Mouse (Mus musculus) A20 (cell line): ENCODE measurements around the gene Calm5.
"Not testable (repeated sequence)": the region's sequence is repeated elsewhere in the genome, so short reads cannot be mapped to it uniquely, and the experiment has no call there.

Experiments
- DNase-seq: peaks from one replicate; pipeline ENCODE4 v3.0.0-alpha.2; 2011; ENCODE audit warnings: low read depth, low spot score

Calm5 gene

DNA sequence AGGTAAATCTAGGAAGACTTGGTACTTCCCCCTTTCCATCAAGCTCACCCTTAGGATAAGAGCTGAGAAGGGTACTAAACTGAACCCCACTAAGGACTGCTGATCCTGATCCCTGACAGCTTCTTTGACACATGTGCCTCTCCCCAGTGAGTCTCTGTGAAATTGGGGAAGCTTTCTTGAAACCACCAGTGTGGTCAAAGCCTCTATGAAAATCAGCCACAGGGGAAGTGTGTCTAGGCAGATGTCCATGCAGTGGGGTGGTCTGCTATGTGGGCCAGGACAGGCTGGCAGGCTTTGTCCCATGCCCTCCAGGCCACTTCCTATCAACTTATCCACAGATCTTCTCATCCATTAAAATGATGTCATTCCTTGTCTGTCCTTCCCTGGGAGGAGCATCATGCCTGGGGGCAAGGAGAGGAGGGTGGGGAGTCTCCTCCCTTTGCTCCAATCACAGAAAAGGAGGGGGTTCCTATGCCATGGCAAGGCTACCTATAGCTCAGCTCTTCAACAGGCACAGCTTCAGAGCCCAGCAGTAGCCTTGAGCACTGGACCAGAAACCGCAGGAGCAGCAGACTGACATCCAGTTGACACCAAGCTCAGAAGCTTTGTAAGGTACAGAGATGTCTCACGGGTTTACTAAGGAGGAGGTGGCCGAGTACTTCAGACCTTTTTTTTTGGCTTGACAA is at the start of gene Calm5:
Gene Calm5, plus strand, starts transcription at position 526 of the 686 bp plus-strand sequence.
- DNase-seq = not testable (repeated sequence)

DNA sequence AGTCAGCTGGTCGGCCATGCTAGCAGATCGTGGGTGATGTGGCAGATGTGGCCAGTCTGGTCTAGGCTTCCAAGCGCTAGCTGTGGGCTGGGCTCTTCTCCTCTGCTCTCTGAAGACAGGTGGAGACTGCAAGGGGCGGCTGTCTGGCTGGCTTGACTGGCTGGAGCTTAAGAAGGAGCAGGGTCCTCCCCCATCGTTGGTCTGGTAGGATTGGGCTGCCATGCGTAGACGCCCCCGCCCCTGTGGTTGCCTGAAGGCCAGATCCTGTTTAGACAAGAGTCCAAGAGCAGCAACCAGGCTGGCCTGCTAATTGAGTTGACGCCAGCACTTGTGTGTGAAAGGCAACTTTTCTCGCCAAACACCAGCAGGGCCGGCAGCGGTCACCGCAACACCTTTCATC is 49.8 kb upstream of the Calm5 start, which contains the start of gene Calml3:
Gene Calml3, minus strand, starts transcription at position 131 of the 400 bp plus-strand sequence.
- no peak for DNase-seq

DNA sequence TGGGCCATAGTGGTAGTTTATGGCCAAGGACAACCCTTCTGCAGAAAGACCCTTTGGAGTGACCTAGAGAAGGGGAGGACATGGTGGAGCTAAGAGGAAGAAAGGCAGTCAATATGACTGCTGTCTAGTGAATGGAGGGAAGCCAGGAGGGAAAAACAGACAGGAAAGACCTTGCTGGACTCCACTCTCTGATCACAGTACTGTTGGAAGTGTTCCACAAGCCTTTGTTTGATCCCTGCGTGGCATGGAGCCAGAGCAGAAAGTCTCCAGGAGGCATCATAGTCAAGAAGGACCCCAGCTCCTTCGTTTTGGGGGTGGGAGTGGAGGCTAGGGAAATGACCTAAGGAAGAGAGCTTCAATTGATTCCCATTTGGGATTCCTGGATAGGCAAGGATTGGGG is 48.8 kb upstream of the Calm5 start:
- no peak for DNase-seq

DNA sequence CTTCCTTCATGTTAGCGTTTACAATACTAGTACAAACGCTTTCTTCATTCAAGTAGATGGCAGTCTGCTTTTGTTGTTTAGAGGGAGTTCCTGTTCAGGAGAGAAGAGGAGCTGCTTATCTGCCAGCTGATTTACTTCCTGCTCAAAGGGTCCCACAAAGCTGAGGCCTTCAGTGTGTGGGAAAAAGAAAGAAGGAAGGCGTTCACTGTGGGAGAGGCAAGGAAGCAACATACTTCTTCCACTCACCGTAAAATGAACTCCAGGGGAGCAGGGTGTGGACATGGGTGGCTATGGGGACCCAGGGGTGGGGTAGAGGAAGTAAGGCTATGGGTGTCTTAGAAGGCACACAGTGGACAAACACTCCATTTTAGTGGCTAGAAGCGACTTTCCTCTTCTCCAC is 48.3 kb upstream of the Calm5 start:
- no peak for DNase-seq

DNA sequence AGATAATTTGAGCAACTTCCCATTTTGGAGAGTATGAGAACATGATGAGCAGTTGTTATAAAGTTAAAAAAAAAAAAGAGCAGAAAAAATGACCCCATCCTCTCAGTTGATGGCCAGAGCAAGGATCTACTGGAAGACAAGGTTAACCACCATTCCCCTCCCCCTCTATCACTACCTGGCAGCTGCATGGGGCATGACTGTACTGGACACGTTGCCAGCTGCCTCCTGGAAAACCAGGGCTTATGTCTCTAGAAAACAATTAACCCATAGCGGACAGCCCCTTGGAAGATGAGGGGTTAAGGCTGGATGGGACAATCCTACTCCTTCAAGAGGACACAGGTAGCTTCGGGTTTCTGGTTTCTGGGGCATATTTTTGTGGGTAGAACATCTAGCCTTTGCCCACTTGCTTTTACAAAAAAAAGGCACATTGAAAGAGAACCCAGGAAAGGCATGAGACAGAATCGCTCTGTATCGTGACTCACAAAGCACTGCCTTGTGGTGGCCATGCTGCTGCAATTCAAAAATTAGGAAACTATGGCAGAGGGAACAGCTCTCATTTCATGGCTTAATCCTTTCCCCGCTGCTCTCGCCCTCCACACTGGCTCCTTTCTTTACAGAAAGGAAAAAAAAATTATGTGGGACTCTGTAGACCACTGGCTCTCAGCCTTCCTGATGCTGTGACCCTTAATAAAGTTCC is 46.7 kb upstream of the Calm5 start:
- no peak for DNase-seq

DNA sequence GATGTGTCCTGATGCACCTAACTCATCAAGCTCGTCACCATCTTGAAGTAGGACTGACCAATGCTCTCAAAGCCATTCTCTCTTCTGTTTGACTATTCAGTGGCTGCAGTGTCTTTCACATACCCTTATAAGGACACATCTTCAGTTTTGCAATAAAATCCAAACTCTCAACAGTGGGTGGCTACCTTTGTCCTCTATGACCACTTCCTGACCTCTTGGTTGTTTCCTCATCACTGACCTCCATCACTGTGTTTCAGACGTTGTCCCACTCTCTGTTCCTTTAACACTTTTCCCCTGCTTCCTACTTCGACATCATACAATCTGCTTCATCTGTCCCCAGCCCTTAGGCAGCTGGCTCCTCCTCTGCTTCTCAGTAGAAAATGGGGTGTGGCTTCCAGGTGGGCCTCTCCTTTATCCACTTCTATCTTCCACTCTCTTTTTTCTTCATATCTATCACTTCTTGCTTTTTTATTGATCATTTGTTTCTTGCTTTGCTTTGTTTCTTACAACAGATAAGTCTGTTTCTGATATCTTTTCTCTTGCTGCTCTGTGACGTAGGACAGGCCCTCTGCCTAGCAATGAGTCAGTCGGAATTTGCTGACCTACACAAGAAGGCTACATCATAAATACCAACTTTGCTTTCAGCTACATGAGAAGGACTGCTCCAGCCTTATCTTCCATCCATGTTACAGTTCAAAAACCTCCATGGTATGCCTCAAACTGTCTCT is 35.8 kb upstream of the Calm5 start:
- DNase-seq = no peak

DNA sequence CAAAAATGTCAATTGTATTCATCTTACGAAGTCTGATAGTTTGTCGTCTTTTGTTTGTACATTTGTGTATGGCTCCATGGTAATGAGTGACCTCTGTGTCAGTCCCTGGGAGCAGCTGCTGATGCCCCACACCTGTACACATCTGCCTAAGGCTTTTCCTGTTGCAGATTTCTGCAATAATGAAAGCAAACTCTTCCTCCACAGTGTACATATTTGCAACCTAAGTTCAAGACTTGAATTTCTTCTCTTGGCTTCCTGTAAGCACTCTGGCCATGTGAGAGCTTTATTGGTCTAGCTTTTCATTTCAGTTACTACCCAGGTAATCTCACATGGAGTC is 35.3 kb upstream of the Calm5 start:
- no peak for DNase-seq

DNA sequence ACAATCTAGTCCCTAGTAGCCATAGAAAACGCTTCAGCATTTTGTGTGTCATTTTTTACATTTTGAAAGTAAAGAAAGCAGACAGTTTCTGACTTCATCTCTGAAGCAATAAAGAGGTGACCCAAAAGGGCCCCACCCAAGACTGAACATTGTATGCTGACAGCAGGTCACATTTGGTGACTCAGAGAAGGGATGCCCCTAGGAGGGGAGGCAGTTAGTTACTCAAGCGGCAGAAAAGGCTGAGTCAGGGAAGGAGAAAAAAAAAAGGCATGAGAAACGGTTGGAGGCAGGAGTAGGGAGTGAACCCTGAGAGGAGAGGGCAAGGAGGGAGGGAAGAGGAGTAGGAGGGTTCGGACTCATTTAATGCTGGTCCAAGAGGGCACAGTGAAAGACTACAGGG is 31.9 kb upstream of the Calm5 start:
- DNase-seq = no peak

DNA sequence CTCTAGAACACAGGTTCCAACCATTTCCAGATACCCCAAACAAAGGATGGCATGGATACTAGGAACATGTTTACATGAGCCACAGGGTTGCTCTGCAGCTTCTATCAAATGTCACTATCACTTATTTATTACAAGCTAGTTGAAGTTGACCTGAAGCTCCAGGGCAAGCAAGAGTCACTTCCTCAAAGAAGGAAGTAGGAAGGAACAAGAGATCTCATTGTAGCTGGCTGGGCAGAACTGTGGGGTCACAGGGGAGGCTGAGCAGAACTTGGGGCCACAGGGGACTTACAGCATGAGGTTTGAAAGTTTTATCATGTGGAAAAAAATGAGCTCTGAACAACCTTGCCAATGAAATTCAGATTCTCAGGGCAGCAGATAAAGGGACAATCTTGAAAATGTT is 28.2 kb upstream of the Calm5 start:
- no peak for DNase-seq

DNA sequence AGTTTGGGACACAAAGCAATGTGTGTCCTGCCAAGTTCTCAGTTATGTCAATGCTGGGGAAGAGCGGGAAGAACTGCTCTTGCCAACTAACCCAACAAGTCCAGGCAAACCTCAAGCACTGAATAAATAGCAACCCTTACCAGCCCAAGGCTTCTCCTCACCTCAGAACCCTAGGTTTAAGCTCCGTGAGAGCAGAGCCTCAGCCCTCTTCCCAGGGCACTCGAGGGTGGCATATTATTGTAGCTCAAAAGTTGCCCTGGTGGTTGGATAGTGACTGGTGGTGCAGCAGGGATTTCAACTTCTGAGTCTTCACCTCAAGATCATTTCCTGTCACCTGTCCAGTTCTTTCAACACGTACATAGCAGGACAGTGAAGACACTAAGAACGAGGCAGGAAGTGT is 22.4 kb upstream of the Calm5 start:
- no peak for DNase-seq

DNA sequence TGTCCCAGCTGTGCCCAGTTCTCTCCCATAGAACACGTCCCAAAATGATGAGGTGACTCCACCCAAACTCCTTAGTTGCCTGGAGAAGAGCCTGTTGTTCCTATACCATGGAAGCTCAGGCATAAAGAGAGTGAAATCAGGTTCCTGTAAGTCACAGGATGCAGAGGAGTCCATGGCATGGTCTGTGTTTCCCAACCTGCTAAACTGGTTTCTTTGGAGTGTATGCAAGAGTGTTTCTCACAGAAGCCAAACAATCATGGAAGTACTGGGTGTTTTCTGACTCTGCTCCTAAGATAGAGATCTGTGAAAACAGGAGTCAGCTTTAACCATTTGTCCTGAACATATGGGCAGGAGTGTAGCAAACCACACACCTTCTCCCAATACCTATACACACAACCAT is 22.0 kb upstream of the Calm5 start:
- no peak for DNase-seq

DNA sequence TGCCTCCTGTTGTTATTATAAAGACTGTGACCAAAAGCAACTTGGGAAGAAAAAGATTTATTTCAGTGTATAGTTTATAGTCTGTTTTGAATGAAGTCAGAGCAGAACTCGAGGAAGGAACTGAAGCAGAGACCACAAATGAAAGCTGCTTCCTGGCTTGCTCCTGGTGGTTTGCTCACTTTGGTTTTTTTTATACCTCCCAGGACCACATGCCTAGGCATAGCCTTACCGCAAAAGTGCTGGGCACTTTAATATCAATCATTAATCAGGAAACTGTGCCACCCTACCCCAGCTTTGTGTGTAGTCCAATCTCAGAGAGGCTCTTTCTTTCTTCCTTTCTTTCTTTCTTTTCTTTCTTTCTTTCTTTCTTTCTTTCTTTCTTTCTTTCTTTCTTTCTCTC is 21.5 kb upstream of the Calm5 start:
- DNase-seq = no peak

DNA sequence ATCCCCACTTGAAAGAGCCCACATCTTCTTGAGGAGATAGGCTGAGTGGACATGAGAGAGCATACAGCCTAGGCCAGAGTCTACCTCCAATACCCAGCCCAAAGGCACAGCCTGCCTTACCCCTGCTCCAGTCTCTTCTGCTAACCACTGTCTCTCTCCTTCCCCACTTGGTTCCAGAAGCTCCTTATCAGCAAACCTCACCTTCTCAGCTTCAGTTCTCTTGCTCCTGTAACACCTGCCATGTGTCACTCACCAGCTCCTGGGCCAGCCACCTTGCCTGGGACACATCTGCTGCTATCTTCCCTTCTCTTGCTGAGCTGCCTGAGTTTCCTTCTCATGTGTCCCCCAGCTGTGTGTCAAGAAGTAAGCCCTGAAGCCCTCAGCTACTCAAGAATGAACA is 20.3 kb upstream of the Calm5 start:
- DNase-seq = not testable (repeated sequence)

DNA sequence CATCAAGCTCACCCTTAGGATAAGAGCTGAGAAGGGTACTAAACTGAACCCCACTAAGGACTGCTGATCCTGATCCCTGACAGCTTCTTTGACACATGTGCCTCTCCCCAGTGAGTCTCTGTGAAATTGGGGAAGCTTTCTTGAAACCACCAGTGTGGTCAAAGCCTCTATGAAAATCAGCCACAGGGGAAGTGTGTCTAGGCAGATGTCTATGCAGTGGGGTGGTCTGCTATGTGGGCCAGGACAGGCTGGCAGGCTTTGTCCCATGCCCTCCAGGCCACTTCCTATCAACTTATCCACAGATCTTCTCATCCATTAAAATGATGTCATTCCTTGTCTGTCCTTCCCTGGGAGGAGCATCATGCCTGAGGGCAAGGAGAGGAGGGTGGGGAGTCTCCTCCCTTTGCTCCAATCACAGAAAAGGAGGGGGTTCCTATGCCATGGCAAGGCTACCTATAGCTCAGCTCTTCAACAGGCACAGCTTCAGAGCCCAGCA is 16.6 kb upstream of the Calm5 start, which contains the start of gene Calm4:
Gene Calm4, plus strand, starts transcription at position 446 of the 496 bp plus-strand sequence.
- not testable (repeated sequence) for DNase-seq

DNA sequence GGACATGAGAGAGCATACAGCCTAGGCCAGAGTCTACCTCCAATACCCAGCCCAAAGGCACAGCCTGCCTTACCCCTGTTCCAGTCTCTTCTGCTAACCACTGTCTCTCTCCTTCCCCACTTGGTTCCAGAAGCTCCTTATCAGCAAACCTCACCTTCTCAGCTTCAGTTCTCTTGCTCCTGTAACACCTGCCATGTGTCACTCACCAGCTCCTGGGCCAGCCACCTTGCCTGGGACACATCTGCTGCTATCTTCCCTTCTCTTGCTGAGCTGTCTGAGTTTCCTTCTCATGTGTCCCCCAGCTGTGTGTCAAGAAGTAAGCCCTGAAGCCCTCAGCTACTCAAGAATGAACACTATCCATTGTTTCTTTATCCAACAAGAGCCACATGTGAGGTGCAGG is 13.3 kb upstream of the Calm5 start:
- not testable (repeated sequence) for DNase-seq

DNA sequence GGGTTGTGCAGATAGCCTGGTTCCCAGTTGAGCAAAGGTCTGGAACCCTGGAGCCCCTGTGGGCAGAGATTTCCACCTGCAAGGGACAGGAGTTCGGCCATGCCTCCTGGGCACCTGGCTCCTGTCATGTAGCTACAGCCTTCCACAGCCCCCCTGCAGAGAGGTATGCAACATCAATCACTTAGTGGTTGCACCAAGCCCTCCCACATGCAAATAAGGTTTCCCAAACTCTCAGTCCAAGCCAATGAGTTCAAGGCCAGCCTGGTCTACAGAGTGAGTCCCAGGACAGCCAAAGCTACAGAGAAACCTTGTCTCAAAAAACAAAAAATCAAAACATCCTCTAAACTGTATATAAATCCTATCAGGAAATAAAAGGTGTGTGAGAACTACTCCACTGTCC is 3.6 kb upstream of the Calm5 start:
- DNase-seq = no peak

DNA sequence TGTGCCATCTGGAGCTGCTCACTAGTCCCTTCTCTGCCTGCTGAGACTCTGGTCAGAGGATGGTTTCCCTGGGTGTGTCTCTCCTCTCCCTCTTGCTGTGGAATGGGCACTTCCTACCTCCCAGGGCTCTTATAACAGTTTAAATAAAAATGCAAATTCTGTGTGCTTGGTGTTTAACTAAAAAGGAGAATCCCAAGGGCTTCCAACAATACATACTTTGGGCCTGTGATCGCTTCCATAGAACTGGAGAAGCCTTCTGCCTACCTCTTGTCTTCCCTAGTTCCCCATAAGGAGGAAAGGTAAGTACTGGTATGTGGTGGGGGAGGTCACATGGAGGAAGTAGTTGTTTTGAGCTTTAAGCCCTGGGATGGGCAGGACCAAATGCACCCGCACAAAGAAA is 883 bp downstream of the Calm5 start:
- no peak for DNase-seq

DNA sequence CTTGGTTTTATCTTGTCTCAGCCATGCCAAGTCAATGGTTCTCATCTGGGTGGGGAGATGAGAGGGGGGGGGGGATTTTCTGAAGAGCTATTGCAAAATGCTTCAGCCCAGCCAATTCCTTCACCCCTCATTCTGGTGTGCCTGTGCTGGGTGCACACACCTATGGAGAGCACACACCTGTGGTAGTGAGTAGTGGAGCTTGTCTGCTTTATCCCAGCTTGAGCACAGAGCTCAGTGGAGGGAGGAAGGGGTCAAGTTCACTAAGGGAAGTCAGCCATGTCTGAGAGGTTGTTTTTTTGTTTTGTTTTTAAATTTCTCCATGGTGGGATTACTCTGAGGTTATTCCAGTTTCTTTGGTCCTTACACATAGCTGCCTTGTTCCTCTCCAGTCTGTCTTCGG is 2.3 kb downstream of the Calm5 start:
- no peak for DNase-seq

DNA sequence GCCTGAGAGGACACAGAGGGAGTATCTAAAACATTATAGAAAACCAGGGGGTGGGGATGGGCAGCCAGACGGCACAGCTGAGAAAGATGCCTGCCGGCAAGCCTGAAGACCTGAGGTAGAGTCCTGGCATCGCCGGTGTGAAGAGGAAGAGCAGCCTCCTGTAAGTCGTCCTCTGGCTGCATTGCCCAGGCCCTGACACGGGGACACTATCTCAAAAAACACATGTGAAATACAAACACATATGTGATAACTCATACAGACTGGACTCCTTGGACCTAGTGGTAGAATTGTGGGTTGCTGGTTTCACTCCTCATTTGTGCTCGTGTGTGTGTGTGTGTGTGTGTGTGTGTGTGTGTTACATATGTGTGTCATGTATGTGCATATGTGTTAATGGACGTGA is 7.3 kb downstream of the Calm5 start:
- no peak for DNase-seq

DNA sequence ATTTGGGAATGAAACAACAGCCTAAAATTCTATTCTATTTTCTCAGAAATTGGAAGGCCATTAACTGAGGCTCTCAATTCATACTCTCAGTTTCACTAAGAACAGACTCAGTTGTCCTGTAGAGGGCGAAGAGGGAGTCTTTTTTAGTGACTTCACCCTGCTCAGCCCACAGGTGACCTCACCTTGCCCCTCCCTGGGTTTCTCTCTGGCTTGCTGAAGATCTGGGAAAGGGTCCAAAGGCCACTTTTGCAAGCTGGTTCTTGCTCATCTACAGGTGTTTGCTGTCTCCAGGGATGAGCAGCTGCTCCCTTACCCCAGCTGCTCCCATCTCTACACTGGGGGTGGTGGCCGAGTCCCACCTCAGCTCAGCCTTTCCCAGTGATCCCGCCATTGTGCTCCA is 8.4 kb downstream of the Calm5 start:
- no peak for DNase-seq

DNA sequence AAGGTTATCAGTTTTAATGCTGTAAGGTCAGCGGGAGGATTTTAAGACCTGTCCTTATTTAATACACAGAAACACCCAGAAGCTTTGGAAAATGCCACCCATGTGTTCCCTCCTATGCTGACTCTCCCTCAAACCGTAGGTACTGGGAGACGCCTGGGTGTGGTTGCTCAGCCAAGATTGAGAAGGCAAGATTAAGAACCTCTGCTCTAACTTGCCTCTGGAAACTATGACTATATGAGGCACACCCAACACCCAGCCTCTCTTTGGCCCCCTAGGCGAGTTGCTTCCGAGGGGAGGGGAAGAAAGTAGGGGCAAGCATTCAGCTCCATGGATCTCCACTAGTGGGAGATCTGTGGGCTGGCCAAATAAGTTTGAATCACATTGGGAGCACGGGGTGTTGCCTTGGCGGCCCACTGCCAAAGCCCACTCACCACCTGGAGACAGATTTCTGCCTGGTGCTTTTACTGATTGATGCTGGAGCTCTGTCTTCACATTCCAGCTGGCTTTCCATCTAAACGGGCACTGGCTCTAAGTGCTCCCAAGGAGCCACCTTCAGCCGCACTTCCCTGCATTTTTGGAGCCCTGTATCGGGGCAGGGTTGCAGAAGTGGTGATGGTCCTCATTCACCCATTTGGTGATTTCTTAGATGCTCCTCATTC is 9.1 kb downstream of the Calm5 start:
- DNase-seq = no peak
